Mouse (Mus musculus) 3T3-L1 (cell line): ENCODE data around the gene Rbm42.

Experiments used
- DNase-seq: peaks from one replicate; pipeline ENCODE4 v3.0.0-alpha.2; 2015; ENCODE audit warnings: low read depth, low spot score

Rbm42 gene

DNA sequence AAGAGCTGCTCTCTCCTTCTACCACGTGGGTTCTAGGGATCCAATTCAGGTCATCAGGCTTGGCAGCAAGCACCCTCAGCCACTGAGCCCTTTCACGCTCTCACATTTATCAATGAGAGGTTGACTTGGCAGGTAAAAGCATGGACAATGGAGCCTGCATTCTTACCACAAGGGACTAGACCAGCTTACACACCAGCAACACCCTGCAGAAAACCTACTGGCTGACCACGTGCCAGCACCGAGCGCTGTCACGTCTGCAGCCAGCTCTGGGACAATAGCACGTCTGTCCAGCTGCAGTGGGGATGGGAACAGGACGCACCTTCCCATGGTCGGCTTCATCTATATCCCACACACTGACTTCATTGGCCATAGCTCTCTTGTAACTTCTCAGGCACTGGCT is 31.5 kb downstream of the Rbm42 start:
- no peak for DNase-seq

DNA sequence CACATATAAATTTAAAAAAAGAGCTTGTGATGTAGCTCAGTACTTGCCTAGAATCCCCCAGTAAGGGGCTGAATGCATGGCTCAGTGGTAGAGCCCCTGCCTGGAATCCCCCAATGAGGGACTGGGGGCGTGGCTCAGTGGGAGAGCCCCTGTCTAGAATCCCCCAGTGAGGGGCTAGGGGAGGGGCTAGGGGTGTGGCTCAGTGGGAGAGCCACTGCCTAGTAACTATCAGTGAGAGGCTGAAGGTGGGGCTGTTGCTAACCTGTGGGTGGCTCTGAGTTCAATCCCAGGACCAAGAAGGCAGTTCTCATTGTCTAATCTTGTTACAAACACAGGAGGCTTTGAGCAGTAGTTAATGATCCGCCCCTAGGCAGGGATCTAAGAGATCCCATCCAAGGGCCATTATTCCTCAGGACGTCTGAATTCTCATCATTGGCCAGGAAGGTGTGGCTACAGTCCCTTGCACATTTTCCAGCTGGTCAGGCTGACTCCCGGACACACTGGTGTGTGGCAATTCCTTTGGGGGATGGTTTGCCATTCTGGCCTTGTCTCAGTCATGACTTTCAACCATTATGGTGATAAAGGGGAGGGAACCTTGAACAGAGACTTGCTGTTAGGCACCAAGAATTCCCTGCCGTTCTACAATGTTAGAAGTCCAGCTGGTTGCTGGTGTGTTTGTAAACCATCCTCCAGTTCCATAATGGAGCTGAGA is 34.9 kb downstream of the Rbm42 start:
- no peak for DNase-seq

DNA sequence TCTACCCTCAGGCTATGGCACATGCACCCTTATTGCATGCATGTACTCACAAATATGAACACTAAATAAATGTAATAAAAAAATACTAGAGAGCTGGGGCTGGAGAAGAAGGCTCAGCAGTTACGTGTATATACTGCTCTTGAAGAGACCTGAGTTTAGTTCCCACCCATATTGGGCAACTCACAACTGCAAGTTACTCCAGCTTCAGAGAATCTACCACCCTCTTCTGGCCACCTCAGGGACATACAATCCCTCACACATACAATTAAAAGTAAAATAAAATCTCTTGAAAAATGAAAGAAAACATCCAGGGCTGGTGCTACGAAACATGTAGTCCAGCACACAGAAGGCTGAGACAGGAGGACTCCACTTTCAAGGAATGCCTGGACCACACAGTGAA is 35.7 kb downstream of the Rbm42 start:
- DNase-seq, result peak; percentile 70

DNA sequence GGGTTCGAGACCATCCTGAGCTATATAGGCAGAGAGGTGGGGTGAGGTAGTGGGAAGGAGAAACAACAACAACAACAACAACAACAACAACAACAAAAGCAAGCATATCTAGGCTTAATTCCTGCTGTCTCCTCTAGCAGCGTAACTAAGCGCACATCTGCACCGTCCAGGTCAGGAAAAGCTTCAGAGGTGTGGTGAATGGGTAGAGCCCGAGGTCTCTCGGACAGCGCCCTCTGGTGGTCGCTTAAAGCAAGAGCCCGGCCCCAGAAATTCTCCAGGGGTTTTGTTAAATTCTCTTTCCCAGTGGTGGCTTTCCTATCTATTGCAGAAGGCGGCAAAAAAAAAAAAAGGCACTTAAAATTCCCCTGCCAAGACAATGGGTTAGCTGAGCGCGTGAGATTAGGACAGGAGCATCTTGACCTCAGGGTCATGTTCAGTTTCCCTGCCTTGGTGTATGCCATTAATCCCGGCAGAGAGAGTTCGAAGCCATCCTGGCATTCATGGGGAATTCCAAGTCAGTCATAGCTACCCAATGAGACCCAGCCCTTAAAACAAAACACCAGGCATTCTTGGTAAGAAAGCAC is 36.5 kb downstream of the Rbm42 start:
- peak; percentile 55 for DNase-seq

DNA sequence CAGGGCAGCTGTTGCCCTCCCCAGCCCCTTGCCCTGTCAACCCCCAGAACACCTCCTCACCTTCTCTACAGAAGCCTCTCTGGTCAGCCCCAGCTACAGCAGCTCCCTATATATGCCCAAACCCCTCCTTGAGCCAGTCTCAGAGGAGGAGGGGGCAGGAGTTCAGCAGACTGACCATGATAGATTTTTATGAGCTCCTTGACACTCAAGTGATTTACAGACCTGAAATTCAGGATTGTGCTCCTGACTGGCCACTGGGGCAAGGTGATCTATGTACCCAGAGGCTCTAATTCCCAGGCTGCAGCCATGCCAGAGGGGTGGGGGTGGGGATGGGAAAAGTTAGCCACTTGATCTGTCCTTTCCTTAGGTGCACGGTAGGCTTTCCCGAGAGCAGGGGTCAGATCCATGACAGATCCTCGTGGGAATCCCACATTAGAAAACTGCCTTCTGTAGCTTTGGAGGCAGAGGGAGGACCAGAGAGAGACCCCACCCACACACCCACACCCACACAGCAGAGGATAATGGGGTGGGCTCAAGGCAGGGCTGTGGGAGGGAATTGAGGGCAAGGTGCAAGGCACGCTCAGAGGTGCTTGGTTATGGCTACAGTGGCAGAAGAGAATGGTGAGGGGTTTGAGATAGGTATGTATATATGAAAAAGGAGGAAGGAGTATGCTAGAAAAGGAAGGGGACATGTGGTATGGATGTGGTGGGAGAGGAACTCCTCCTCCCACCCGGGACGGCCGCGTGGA is 37.3 kb downstream of the Rbm42 start, which contains the start of gene Upk1a:
Upk1a (minus strand) TSS at position 194 of the 749 bp plus-strand sequence.
- no peak for DNase-seq

DNA sequence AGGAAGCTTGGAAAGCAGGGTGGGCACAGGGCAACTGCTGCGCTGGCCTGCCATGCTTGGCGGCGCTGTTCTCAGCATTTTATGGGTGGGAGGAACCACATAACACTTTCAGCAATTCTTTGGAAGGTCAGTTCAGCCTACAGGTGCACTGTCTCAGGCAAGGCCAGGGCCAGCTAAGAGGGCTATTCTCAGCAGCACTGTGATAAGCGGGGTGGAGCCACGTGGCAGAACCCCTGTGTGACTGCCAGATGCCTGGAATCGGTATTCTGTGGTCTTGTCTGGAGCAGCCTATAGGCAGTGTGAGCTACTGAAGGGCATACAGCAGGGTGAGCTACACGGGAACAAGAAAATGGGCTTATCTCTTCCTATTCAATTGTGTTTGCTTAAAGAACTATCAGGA is 40.1 kb downstream of the Rbm42 start:
- no peak for DNase-seq

DNA sequence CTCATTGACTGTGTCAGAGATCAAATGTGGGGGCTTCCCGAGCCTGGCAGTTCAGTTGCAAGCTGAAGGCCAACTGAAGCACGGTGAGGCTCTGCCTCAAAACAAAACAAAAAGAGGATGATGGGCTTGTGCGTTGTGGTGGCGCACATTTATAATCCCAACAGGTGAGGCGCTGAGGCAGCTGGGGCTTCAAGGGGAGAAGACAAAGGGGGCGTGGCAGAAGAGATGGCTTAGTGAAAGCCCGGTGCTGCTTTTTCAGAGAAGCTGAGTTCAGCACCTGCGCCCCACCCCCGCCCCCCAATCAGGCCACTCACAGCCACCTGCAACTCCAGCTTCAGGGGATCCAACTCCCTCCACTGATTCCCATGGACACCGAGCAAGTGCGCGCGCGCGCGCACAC is 41.6 kb downstream of the Rbm42 start:
- no peak for DNase-seq

DNA sequence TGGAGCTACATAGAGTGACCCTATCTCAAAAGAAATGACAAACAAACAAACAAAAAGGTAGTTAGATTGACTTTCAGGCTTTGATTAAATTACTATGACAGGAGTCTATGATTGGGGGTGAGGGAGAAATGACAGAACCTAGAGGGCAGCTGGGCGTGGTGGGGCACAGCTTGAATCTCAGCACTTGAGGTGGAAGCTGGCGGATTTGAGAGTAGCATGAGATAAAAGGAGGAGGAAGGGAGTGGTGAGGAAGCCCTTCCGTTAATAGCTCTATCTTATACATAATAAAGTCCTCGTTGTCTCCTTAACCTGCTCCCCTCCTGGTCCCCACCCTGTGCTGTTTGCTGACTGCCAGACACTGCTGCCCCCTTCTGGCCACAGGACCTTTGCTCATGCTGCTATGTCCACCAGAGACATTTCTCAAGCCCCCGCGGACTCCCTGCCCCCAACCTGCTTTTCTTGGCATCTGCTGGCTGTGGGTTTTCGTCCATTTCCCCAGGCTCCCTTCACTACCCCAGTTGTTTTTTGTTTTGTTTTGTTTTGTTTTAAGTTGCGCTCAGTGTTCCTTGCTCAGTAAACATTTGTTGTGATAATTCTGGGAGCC is 42.3 kb downstream of the Rbm42 start:
- peak; percentile 42 for DNase-seq

DNA sequence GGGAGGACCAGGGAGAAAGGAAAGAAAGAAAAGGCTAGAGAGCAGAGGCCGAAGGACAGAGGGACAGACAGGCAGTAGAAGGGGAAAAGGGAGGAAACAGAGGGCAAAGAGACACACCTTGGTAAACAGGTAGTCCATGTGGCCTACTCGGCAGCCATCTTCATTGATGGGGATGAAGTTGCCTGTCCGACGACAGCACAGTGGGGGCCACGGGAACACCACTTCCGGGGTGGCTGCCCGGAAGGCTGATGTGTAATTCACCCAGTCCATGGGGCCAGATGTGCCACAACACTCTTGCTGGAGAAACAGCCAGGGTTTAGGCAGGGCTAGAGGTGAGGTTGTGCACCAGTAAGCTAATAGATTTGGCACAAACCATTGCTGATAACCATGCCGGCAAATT is 45.2 kb downstream of the Rbm42 start:
- no peak for DNase-seq

DNA sequence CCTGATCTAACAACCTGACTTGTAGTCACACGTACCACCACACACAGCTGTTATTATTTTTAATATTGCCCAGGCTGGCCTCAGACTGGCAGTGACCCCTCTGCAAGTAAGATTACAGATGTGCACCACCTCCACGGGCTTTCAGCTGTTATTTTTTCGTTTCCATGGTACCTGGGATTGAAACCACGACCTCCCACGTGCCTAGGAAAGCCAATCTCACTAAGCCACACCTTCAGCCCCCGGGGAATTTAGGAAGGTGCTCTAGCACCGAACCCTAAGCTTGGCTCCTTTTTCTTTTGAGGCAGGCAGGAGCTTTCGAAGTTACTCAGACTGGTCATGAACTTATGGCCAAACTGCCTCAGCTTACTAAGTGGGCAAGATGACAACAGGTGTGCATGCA is 45.7 kb downstream of the Rbm42 start:
- no peak for DNase-seq

DNA sequence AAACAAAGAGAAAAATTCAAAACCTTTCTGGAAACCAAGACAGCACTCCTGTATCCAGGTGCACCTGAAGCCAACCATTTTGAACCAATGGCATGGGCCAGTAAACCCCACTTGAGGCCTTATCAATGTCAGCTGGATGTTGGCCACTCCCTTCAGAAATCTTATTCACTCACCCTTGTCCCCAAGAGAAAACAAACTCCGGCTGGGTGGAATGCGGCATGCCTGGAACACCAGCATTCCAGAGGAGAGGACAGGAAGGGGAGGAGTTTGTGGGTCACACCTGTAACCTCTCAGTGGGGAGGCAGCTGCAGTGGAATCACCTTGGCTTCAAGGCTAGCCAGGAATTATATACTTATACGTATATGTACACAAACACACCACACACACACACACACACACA is 47.5 kb downstream of the Rbm42 start:
- DNase-seq, result no peak

DNA sequence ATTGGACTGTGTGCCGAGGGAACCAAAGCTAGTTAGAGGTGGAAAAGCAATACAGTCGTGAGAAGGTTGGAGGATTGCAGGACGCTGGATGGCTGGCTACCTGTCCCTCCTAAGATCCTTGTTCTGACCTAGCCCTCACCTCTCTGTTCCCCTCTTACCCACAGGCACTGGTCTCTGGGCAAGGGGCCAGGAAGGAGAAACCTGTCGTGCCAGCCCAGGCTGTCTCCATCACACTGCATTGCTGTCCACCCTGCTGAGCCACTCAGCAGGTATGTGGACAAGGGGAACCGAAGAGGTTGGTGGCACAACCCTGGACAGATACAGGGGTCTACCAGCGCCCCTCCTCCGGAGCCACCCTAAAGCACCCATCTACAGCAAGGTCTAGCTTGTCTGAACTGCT is 49.5 kb downstream of the Rbm42 start:
- no peak for DNase-seq

DNA sequence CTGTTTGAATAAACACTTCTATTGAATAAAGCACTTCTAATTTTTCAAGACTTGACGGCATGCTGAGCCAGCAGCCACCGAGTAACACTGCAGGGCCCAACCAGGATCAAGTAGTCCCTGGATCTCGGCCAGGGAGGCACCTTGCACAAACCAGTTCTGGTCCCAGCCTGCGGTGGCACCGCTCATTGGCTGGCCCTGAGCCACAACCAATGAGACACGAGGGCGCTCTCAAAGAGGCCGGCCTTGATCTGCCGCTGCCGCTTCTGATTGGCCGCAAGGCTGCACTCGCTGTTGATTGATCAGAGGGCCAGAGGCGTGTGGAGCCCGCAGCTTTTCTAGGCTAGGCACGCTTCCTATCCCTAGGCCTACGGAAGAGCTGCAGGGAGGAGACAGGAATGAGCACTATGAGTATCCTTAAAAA is 50.2 kb downstream of the Rbm42 start:
- DNase-seq, result no peak

DNA sequence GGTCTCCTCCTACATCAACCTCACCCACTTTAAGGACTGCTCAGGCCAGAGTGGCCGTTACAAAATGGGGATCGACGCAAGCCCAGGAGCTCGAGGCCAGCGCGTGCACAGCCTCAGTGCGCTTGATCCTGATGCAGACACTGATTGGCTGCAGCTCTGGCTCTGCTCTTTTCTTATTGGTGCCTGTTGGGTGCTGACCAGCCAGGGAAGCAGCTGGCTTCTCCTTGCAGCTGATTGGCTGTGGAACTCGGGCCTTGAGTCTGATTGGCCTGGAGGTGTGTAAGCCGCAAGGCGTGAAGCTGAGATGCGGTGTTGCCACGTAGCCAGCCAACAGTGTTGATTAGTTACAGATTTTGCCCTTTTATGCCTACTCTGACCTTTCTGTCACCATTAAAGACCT is 51.3 kb downstream of the Rbm42 start, which contains the start of gene Zbtb32:
Zbtb32 (minus strand) TSS at position 124 of the 400 bp plus-strand sequence.
- DNase-seq, result no peak

DNA sequence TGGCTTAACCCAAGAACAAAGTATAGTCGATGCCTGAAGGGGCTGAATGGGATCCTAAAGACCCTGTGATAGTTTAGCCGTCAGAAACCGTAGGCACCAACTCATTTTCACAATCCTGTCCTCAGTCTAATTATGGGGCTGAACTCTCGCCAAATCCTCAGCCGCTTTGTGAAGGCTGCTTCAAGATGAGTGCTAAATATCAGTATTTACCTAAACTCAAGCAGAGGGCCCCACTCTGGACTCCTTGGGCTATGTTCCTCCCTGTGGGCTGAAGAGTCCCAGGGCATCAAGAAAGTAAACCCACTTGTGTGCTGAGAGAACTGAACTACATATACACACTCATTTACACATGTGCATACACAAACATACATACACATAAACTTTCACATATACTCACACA is 53.3 kb downstream of the Rbm42 start:
- DNase-seq, result no peak

DNA sequence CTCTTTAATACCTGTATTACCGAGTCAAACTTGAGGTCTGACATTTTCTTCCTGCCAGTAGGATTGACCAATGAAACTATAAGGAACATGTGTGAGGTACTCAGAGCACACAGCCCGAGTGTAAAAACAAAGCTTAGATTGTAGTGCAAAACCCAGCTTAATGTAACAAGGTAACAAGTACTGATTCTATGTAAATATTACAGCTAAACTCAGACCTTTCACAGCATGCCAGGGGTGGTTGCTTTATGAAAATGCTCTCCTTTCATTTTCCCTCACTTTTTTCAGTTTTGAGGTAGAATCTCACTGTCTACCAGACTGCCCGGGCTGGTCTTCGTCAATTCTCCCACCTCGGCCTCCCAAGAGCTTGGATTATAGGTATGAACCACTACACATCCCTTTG is 54.0 kb downstream of the Rbm42 start:
- DNase-seq, result no peak

DNA sequence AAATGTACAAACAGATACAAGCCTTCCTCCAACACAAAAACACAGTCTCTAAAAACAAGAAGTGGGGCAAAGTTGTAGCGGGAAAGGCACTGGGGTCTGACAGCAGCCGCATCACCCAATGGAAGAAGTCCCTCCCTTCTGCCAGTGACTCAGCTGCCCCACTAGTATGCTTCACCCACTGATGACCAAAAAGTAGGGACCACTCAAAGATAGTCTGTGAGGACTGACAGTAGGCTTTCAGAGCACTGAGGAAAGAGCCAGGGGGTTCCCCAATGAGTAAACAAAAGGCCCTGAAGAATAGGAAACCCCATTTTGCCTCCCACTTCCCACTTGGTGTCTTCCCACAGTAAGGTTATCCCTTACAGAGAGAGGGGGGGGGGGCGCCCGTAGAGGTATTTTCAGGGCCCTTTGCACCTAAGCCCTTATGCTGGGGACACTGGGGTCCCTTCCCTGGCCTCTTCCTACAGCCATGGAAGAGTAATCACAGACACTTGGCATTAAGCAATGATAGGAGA is 55.5 kb downstream of the Rbm42 start:
- DNase-seq, result no peak

DNA sequence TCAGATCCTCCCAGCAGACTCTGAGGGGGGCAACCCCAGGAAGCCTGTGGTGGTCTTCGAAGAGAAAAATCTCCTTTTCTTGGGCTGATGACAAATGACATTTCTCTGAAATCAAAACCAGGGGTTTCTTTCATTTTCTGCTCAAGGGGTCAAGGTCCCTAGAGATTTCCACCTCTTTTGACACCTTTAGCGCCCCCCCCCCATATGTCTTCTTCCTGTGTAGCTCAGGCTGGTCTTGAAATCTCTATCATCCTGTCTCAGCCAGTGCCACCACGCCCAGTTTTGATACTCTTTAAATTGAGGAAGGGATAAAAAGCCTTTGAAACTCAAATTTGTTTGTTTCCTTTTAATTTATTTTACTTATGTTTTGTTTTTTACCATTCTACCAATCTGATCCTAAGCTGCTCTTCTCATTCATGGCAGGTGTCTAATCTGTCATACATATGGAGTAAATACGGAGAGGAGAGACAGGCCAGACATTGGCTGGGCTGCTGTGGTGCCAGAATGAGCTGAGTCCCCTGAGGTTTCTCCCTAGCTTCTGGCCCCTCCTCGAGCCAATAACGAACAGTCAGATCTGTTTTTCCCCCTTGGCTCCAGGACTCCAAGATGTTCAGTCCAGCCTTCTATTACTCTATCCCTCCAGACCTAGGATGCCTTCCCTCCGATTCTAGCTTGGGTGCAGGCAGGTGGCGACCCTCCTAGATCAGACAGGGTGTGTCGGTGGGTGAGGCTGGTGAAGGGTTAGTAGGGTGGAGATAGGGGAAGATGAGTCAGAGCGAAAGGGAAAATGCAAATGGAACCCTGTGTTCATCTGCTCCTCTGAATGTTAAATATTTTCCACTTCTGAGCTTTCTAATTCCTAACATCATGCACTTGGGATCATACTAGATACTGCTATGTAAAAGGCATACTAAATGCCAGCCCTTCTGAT is 56.3 kb downstream of the Rbm42 start:
- DNase-seq, result no peak

DNA sequence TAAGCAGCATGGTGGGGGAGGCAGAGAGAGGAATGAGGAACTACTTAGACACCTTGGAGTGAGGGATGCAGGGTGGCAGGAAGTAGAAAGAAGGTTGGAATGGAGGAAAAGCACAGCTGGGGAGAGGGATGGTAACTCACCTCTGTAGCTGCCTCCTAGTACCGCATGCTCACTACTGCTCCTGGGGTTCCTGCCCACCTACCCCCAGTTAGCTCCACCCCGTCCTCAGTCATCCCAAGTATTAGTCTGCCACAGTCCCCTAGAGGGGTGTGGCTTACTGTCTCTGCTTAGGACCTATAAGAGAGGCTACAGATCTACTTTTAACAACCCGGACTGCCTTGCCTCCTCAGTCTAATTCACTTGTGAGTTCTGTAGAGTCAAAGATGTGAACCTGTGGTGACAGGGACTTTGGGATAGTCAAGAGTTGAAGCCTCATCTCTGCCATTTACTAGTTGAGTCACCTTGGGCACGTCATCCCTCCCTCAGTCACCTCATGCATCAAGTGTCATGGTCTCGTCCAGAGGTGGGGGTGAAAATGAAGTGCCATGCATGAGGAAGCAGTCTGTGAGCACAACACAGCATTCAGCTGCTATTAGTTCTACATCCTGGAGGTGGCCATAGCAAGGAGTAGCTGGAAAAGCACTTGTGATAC is 57.2 kb downstream of the Rbm42 start:
- DNase-seq, result no peak

DNA sequence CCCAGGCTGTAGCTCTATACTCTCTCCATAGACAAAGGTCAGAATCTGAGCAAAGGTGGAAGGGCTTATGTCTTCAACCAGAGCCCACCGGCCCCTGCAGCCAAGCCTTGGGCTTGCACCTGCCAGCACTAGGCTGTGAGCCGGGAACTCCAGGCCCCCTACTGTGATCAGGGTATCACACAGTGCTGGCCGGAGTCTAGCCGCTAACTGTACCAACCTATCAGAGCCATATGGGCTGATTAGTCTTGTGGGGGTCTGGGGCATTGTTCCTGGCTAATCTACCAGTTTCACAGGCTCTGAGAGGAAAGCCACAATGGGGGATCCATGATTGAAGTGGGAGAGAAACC is 58.5 kb downstream of the Rbm42 start:
- DNase-seq, result no peak
